Mouse (Mus musculus) myocyte (in vitro differentiated cells): ENCODE measurements at regions not wholly inside any gene's neighbourhood (a gene's known extent, or its start where the extent isn't known, plus 50 kb on each side); places are given as distances from the start of the nearest gene placed in this dataset.

Source experiments
- CEBPB ChIP-seq: IDR thresholded peaks from 2 replicates; pipeline ENCODE4 v1.6.1; 2011; ENCODE audit warnings: mild to moderate bottlenecking, moderate library complexity; ENCODE audit not compliant: poor library complexity, insufficient read depth, severe bottlenecking
- E2F4 ChIP-seq: IDR thresholded peaks from one replicate; pipeline ENCODE4 v1.6.1; 2011; ENCODE audit warnings: mild to moderate bottlenecking, control low read depth, moderate library complexity; ENCODE audit not compliant: insufficient read depth
- MAX ChIP-seq: IDR thresholded peaks from one replicate; pipeline ENCODE4 v1.6.1; 2011; ENCODE audit warnings: low read depth, mild to moderate bottlenecking, control low read depth
- POLR2A ChIP-seq: IDR thresholded peaks from one replicate; pipeline ENCODE4 v1.6.1; 2011; ENCODE audit warnings: low read depth, mild to moderate bottlenecking, control low read depth, moderate library complexity; ENCODE audit not compliant: insufficient read length
- REST ChIP-seq: IDR thresholded peaks from one replicate; pipeline ENCODE4 v1.6.1; 2011; ENCODE audit warnings: mild to moderate bottlenecking, control low read depth, moderate library complexity; ENCODE audit not compliant: insufficient read depth, insufficient read length
- SRF ChIP-seq: IDR thresholded peaks from one replicate; pipeline ENCODE4 v1.6.1; 2011; ENCODE audit warnings: low read depth; ENCODE audit not compliant: control insufficient read depth, insufficient read length
- TCF12 ChIP-seq: IDR thresholded peaks from one replicate; pipeline ENCODE4 v1.6.1; 2011; ENCODE audit warnings: mild to moderate bottlenecking, control low read depth; ENCODE audit not compliant: poor library complexity, insufficient read depth, severe bottlenecking
- TCF3 ChIP-seq: IDR thresholded peaks from one replicate; pipeline ENCODE4 v1.6.1; 2011; ENCODE audit warnings: low read depth, control low read depth; ENCODE audit not compliant: insufficient read length
- USF1 ChIP-seq: IDR thresholded peaks from one replicate; pipeline ENCODE4 v1.6.1; 2011; ENCODE audit warnings: low read depth, mild to moderate bottlenecking, control low read depth, moderate library complexity

DNA sequence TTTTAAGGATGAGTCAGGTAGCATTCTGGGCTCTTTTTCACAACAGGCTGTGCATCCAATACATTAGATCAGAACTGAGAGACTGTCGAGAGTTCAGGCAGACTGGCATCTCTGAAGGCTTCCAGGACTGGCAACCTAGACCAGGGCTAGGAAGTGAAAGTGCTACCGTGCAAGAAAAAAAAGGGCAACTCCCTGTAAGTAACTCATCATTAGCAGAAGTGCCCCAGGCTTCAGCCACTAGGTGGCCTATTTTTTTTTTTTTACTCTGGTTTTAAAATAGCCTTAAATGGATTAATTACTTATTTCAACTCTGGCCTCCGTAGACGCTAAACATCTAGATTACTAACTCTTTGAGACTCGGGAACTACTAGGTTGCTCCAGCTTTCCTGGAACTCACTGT lies 216.8 kb downstream of the Sp3 start:
- TF ChIP-seq POLR2A (no peak), TCF12 (no peak), E2F4 (no peak), USF1 (no peak), MAX (no peak), REST (no peak), SRF (no peak), TCF3 (no peak), CEBPB (no peak)
